Mouse (Mus musculus) hindlimb bud, embryonic 11.5 days (tissue): Measurements from ENCODE around the gene Bsx.

ENCODE experiments used
- DNase-seq: peaks from one replicate; pipeline ENCODE4 v3.0.0-alpha.2; 2012; ENCODE audit warnings: low read depth, low spot score; ENCODE audit errors: extremely low spot score

The Bsx gene

DNA sequence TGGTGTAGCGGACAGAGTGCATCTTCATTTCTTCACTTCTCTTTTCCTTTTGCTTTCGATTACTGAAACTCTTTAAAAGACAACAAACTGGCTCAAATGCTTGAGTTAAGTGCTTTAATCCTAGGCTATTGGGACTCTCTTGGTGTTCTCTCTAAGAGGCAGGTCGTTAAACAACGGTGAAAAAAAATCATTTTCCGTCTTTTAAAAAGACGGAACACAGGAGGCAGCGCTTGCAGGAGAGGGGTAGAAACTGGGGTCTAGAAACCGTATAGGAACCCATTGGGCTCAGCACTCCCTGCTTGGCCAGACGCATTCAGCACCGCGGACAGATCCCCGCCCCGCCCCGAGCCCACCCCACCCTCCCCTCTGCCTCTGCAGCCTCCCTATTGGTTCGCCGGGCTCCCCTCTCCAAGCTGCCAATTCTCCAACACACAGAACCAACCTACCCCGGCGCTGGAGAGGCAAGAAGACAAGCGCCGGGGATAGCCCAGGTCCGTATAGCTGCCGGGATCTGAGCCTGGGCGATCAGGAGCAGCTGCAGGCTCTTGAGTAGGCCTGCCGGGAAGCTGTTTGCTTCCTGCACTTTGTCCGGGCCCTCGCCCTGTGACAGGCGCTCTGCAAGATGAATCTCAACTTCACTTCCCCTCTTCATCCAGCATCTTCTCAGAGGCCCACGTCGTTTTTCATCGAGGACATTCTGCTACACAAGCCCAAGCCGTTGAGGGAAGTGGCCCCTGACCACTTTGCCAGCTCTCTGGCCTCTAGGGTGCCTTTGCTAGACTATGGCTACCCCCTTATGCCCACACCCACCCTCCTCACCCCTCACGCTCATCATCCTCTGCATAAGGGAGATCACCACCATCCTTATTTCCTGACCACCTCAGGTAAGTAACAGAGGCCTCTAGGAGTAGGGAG is at the start of gene Bsx:
Gene Bsx, plus strand, starts transcription at position 572 of the 915 bp plus-strand sequence.
- no peak for DNase-seq

DNA sequence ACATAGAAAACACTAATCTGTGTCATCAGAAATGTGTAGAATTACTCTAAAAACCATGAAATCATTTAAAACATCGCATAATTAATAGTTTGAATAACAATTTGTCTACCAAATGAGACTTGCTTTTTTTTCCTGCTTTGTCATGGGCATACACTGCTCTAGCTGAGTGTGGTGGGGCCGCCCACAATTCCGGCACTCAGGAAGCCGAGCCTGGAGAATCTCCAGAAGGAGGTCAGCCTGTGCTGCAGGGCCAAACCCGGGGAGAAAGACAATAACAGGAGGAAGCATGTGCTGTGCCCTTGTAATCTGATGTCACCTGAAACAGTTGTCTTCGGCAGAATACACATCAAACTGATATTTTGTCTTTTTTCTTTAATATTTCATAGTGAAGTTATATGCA is 48.3 kb upstream of the Bsx start:
- no peak for DNase-seq

DNA sequence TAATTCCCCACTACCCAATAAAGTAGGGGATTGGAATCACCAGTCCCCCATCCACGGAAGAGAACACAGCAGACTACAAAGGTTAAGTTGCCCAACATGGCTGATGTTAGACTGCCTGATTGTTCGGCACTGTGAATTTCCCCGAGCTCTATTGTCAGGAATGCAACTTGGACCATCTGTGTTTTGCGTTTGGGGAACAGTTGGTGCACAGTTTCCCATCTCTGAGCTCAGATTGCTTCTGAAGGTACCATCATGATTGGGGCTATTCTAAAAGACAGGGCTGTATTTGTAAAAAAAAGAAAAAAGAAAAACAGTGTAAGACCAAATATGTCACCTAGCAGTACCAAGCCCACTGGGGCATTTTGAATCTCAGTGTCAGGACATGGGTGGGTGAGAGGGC is 46.6 kb upstream of the Bsx start:
- no peak for DNase-seq

DNA sequence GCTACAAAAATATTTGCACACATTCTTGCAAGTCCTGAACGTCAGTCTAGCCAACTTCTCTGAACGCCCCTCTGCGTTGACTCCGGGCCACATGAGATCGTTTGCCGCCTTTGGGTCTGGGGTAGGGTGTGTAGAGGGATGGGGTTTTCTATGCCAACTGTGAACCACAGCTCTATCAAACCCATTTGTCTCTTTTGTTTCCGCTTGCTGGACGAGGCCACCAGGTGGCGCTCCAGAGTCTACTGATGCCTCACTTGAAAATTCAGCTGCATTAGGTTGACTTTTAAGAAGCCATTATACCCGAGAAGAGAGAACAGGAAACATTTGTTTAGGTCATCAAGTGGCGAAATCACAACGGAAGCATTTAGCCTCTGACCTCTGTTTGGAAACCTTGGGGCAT is 39.4 kb upstream of the Bsx start:
- DNase-seq, result peak; percentile 60

DNA sequence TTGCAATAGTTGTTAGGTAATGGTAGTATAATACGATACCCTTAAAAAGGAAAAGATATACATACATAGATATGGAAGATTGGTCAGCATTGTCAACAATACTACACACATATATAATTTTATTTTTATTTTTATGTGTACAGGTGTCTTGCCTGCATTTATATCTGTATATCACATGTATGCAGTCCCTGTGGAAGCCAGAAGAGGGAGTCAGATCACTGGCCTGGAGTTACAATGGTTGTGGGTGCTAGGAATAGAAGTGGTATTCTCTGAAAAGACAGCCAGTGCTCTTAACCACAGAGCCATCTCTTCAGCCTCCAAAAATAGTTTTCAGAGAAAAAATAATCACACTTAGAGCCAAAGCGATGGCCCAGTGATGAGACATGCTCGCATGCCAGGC is 37.2 kb upstream of the Bsx start:
- DNase-seq, result no peak

DNA sequence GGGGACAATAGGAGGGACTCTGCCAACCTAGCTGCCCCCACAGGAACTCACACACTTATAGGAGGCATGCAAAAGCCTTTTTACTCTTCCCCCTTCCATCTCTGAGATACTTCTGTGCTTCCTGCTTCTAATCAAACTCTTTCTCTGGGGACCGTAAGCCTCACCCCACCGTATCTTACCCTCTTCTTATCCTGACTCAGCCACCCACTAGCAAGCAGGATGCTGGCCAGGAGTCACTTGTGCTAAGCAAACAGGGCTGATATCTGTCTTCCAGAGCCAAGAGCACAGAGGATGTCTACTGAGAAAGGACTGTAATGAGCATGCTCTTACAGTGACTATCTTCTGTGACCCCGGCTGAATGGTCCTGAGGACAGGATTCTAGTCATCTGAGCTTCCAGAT is 34.3 kb upstream of the Bsx start:
- DNase-seq, result no peak

DNA sequence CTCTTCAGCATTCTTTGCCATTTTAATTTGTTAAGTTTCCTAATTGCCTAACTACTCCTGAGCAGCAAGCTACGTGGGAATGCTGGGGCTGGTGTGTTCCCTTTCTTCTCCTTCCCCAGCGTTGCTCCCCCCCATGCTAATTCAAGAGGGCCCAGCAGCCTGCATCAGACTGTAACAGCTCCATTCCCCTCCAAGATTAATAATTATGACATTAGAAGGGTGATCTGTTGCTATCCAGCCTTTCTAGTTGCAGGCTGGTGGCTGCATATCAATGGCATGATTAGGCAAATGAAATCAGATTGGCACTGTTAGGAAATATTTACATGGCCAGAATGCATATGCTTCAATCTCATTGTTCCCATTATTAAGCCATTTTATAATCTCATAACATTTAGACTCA is 22.4 kb upstream of the Bsx start:
- no peak for DNase-seq

DNA sequence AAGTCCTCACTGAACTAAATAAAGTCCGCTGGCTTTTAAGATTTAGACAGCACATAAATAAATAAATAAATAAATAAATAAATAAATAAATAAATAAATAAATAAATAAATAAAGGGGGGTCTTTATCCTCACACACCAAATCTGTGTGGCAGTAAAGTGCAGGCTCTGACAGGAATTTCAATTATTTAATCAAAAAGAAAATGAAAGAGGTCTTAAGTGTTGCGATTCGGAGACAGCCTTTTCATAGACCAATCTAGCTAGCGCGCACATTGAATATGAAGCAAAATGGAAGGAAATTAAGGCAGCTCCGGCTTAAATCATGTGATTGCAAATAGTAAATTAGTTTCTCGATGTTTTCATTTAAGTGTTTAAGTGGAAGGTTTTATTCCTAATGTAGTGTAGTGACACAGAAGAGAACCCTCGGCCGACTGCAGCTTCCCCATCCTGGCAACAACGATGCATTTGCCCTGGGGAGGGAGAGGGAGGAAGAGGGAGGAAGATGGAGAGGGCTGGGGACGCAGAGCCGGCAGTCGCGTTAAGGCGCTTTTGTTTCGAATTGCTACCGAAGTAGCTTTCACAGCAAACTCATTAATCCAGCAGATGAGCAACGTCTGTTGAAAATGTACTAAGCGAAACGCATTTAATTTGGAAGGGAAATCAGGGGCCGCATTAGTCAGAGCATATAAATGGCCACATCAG is 15.3 kb upstream of the Bsx start:
- no peak for DNase-seq

DNA sequence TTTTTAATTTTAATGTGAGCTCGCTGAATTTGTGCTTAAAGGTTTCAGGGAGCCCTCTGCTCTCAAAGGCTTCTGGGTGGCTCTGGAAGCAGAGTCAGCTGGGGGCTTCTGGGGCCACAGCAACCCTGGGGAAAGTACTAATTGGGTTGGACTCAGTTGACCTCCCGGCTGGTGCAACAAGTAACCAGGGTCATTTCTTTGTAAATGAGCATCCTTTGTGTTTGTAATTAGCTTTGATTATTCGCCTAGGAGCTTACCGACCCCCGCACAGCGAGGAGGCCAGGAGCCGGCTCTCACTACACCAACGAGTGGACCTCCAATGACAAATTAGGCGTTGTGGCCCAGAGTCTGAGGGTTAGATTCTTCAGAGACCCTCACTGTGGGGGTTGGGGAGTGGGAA is 14.7 kb upstream of the Bsx start:
- no peak for DNase-seq

DNA sequence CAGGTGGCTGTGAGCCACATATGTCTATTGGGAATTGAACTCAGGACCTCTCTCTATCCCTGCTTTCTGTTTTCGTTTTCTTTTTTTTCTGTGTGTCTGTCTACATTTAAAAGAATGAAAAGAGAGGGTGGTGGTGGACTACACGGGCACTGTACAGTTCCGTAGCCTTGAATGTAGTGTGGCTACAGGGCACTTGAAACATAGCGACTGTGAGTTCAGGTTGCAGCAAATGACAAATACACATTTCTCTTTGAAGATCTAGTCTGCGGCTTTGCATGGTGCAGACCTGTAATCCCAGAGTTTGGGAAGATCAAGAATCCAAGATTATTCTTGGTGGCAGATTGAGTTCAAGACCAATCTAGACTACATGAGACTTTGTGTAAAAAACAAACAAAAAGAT is 3.6 kb upstream of the Bsx start:
- DNase-seq, result no peak

DNA sequence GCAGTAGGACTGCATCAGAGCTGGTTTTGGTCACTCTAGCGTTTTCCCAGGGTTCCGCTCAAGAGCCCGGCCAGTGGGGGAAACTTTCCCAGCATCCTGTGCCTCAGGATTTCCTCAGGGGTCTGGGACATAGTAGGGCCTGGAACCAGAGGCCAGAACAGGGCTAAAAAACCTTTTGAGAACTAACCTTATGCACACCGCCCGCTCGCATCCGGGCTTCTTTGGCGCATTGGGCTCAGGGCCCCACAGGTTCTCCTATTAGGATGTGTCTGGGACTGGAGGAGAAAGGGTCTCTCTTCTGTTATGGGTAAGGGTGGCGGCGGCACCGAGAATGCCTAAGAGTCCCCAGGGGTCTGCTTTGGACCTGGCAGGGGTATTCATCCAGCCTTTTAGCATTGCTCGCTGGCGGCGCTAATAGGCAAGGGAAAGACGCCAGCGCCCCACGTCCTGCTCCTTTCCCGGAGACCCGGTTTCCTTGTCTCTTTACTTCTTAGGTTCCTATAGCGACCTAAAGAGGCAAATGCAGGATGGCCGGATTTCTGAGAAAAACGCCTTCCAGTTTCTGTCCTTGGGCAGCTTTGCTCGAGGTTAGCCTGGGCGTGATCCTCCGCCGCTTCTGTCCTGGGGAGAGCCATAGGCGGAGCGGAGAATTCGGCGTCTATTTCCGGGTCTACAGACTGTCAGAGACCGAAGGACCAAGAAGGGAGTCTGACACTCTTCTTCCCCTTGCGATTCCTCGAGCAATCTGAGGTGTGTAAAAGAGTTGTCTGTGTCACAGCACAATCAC is 2.4 kb upstream of the Bsx start:
- DNase-seq, result no peak

DNA sequence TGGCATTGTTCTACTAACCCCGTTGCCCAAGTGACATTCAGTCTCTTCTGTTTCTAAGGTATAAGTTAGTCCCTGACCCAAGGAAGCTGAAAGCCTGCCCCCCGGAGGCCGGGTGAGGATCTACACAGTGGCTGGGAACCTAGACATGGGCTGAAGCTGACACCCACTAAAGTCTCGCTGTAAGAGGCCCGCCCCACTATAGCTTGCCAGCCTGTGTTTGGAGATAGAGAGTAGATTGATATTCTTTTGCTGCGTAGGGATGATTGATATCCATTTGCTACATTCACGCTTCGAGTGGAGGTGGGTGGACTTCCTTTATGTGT is 1.8 kb upstream of the Bsx start:
- no peak for DNase-seq

DNA sequence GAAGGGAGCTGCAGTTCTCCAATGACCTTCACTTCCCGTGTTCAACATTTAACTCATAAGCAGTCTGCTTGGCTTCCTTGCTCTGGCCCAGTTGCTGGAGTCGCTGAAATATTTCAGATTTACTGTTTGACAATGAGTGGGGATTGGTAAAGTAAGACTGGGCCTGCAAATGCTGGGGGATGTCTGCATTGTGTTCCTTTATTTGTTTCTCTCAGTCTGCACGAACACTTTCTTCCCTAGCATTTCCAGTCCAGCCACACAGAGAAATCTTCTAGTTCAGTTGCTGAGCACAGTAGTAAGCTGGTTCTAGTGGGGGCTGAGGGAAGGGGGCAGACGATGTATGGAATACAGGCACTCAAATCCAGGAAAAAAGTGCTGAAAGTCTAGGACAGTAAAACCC is 1.0 kb downstream of the Bsx start:
- no peak for DNase-seq

DNA sequence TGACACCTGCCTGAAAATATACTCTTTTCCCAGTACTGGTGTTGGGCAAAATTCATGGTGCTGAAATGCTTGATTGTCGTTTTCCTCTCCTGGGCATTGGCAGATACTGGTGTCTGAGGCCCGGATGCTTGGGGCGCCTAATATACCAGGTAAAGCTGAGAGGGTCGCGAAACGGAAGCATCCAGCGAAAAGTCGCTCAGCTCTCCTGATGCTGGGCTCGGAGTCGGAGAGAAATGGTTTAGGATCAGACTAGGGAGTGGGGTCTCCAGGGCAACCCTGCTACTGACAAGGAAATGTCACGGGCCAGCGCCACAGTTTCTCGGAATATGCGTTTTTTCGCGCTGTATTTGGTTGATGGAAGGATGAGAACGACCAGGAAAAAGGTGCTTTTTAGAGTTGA is 1.5 kb downstream of the Bsx start:
- DNase-seq, result no peak

DNA sequence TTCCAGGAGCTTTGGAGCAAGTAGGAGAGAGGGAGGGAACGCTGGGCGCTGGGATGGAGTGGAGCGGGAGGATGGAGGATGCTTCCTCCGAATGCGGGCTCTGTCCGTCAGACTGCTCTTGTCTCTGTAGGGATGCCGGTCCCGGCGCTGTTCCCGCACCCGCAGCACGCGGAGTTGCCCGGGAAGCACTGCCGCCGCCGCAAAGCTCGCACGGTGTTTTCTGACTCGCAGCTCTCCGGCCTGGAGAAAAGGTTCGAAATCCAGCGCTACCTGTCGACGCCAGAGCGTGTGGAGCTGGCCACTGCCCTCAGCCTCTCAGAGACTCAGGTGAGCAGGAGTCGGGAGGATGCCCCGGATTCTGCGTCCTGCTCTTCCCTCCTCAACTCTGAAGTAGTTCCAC is 2.2 kb downstream of the Bsx start:
- no peak for DNase-seq

DNA sequence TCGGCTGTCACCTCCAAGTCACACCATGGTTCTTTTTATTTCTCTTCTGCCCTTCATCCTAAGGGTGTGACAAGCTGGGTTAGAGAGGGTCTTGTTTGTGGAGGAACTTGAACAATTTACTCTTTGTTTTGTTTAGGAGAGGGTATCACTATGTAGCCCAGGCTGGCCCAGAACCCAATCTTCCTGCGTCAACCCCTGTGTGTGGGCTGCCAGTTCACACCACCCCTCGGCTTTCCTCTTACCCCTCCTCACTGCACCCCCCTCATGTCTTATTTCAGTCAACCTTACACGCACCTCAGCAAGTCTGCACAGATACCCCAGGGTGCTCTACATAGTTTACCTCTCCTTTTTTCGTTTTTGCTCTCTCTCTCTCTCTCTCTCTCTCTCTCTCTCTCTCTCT is 2.8 kb downstream of the Bsx start:
- no peak for DNase-seq

DNA sequence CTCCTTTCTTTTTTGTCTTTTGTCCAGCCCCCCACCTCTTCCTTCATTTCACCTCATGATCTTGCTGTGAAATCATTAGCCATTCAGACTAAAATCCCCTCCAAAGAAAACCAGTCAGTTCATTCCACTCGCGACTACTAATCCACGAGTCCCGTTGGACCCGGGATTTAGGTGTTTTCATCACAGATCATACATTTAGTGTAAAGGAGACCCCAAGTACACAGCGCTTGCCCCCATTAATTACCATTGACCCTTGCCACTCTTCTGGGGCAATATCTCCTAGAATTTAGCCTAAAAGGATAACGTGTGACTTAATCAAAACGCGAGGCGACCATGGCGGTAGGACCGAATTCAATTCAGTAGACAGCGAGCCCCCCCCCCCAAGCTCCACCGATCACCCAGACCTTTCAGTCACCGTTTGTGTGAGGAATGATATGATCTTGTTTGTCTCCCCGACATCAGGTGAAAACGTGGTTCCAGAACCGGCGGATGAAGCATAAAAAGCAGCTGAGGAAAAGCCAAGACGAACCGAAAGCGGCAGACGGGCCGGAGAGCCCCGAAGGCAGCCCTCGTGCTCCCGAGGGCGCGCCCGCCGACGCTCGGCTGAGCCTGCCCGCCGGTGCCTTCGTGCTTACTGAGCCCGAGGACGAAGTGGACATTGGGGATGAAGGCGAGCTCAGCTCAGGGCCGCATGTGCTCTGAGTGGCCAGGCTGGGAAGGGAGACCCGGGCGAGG is 3.4 kb downstream of the Bsx start:
- DNase-seq, result no peak

DNA sequence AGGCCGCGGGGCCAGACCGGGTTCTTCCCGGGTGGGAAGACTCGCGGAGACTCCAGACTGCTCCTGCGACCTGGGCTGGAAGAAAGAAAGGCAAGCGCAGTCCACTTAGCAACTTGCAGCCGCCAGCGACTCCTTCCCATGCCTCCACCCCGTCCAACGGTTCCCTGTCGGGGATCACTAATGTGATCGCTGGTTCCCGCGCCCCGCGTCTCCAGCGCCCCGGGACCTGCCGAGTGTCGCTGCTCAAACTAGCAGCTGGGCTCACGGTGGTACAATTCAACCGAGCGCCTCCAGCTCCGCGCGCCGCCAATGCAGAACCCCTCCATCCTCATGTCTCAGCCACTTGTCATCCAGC is 3.9 kb downstream of the Bsx start:
- no peak for DNase-seq

DNA sequence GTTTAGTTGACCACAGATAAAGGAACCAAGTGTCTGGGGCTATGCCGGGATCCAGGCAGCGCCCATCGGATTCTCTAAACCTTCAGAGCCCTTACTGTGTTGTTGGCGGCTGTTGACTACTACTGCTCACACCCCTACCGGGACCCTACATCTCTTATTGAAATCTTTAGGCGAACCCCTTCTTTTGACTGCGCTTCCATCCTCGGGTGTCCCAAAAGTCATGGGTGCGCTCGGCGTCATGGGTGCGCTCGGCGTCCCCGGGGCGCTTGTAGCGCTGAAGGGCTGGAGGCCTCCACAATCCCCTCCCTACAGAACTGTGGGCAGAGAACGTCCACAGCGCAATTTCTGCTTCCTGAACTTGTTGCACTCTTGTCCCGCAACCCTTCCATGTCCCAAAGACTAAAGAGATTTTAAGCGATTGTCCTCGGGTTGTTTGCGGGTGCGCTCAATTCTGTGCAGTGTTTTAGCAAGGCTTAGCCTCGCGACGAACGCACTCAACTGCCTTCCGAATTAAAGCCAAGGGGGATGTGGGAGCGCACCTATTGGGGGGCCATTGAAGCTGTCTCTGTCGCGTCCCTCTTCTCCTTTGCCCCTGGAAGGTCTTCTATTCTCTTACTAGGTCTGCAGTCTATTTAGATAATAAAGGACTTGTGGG is 4.5 kb downstream of the Bsx start:
- DNase-seq, result no peak

DNA sequence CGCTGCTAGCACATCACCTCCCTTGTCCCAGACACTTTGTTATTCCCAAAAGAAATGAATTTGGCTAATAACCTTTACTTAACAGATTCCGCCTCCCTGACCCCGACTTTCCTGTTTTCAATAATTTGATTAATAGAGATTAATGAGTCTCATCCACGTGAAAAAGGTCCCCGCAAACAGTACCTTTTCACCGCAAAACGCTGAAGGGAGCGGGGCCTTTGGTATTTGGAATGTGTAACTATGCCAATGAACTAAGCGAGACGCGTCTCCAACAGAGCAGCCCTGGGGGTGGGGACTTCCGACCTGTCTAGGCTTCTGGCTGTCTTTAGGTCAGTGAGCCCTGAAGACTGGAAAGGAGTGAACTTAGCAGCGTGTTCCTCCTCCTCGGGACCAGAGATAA is 5.1 kb downstream of the Bsx start:
- no peak for DNase-seq

DNA sequence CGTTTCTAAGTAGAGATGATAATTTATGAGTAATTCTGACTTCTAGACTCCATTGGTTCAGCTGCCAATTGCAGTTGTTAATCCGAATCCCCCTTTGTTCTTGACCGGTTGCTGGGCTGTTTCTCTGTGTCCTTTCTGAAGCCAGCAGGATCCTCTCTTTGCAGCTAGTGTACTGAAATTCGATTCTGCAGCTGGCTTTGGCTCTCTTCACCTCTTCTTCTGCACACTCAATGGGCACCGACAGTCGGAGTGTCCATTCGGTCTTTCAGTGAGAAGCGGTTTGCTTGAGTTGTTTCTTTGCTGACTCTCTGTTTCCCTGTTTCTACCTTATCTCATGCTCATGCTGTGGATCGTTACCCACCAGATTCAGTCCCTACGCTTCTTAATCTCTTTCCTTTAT is 11.7 kb downstream of the Bsx start:
- DNase-seq, result no peak
